Mouse (Mus musculus): ENCODE measurements around the gene Nav1. TPM values are rescaled to one million over a fixed set of nuclear protein-coding genes. Genes with fewer than 3 reads are reported as not detected.

The Nav1 gene
- polyA plus RNA-seq, 1 experiment from 2014 or later: 44.1 TPM

DNA sequence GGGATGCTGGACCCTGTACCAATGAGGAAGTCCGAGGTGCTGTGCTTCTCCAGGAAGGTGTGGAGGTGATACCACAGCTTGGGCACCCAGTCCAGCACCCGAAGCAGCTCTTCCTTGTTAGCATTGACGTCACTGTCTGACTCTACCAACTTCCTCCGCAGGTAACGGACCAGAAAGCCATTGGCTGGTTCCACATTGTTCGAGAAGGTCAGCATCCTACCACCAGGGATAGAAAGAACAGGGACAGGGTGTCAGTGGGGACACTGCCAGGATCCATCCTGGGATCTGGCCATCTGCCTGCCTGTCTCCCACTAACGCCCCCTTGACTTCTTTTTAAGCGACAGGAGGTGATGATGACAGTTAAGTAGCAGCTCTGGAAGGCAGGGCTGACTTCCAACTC is 157.2 kb downstream of the Nav1 start:
- Histone ChIP-seq H3K9me3 (replicated peaks) (no peaks in the 10 kb centered on the region), H3K4me2 (no peak overlapping the region), H3K9ac (replicated peaks) (no peak overlapping the region), H3K36me3 (peaks cover 74% of the 10 kb centered on the region), H3K27me3 (replicated peaks) (no peaks in the 10 kb centered on the region), H3K27ac (replicated peaks) (no peak overlapping the region), H3K4me1 (no peaks in the 10 kb centered on the region), H3K4me3 (replicated peaks) (no peak overlapping the region)
- 95% methylated on average over 8 of the region's 8 CpGs for WGBS
- ATAC-seq (ENCODE audit: low FRiP score): no peak

DNA sequence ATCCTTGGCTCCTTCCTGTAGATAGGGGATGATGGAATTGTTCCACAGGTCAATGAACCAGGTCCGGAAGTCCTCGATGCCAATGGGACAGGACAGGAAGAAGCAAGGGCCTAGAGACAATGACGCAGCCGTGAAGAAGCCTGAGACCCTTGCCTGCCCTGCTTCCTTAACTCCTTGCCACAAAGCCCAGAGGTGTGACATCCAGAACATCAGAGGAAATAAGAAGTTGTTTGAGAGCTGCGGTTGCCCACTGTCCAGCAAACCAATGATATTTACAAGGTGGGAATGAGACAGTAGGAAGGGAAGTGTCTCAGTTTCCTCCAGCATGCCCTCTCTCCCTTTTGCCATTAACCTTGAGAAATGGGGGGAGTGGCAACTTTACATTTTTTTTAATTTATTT is 158.2 kb downstream of the Nav1 start:
- Histone ChIP-seq H3K27me3 (replicated peaks) (no peaks in the 10 kb centered on the region), H3K4me2 (no peak overlapping the region), H3K9ac (replicated peaks) (no peak overlapping the region), H3K9me3 (replicated peaks) (no peaks in the 10 kb centered on the region), H3K4me3 (replicated peaks) (no peak overlapping the region), H3K4me1 (no peaks in the 10 kb centered on the region), H3K36me3 (peaks cover 71% of the 10 kb centered on the region), H3K27ac (replicated peaks) (no peak overlapping the region)
- no peak for ATAC-seq (ENCODE audit: low FRiP score)
- 98% methylated on average over 5 of the region's 5 CpGs for WGBS

- no peaks in the 10 kb centered on the region for H3K27me3 ChIP-seq (replicated peaks)
- H3K27ac ChIP-seq (replicated peaks): no peak overlapping the region
- H3K36me3 ChIP-seq: peaks cover 71% of the 10 kb centered on the region
- H3K4me3 ChIP-seq (replicated peaks): no peak overlapping the region
- H3K9me3 ChIP-seq (replicated peaks): no peaks in the 10 kb centered on the region
- 94% methylated on average over 12 of the region's 12 CpGs for WGBS
- no peak overlapping the region for H3K4me2 ChIP-seq
- no peaks in the 10 kb centered on the region for H3K4me1 ChIP-seq
- no peak for ATAC-seq (ENCODE audit: low FRiP score)
- no peak overlapping the region for H3K9ac ChIP-seq (replicated peaks)
These were observed 163.6 kb downstream of the Nav1 start for GRCm38 (mm10) chr1:135443506-135443905.

DNA sequence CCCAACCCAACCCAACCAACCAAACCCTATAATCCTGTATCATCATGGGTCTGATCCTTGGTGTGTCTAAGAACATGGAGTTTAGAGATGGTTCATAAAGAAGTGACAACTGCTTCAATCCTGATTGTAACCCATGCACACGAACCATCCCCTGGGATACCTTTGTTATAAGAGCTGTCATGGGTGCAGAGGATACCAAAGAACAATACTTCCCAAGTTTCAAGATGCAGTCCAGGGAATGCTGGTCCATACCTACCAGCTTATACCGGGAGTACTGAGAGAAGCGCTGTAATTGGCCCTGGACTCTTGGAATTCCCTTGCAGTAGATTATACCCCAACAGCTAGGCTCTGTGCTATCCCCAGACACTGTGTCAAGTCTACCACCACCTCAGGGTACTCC is 165.2 kb downstream of the Nav1 start:
- WGBS: 96% methylated on average over 3 of the region's 3 CpGs

GRCm38 (mm10) chr1:135440986-135441385 is 166.1 kb downstream of the Nav1 start:
- H3K9me3 ChIP-seq (replicated peaks): no peaks in the 10 kb centered on the region
- no peaks in the 10 kb centered on the region for H3K4me1 ChIP-seq
- no peak overlapping the region for H3K4me2 ChIP-seq
- WGBS: 91% methylated on average over 6 of the region's 6 CpGs
- ATAC-seq (ENCODE audit: low FRiP score): no peak
- H3K27me3 ChIP-seq (replicated peaks): no peaks in the 10 kb centered on the region
- H3K36me3 ChIP-seq: peaks cover 71% of the 10 kb centered on the region
- H3K27ac ChIP-seq (replicated peaks): no peak overlapping the region
- H3K4me3 ChIP-seq (replicated peaks): no peak overlapping the region
- no peak overlapping the region for H3K9ac ChIP-seq (replicated peaks)

More for the DNA sequence above, 165.2 kb downstream of the Nav1 start:
- Histone ChIP-seq H3K9me3 (replicated peaks) (no peaks in the 10 kb centered on the region), H3K27me3 (replicated peaks) (no peaks in the 10 kb centered on the region), H3K9ac (replicated peaks) (no peak overlapping the region), H3K4me3 (replicated peaks) (no peak overlapping the region), H3K27ac (replicated peaks) (no peak overlapping the region), H3K4me1 (no peaks in the 10 kb centered on the region), H3K36me3 (peaks cover 75% of the 10 kb centered on the region), H3K4me2 (no peak overlapping the region)
- ATAC-seq (ENCODE audit: low FRiP score): no peak

DNA sequence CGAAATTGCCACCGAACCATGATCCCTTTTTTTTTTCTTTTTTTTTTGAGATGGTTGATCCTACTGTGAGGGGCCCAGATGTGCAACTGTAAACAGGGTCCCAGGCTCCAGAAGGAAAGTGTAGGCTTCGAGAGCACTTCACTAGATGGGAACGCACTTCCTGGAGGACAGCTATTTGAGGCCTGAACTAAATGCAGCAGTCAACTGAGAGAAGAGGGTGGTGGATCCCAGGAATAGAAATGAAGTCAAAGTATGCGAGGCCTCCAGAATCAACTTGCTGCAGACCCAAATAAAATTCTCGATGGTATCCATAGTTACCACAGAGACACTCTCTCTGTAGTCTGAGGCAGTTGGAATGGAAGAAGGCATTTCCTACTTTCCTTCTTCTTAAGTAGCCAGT is 168.3 kb downstream of the Nav1 start:
- Histone ChIP-seq H3K27me3 (replicated peaks) (no peaks in the 10 kb centered on the region), H3K36me3 (peaks cover 57% of the 10 kb centered on the region), H3K4me2 (no peak overlapping the region), H3K4me3 (replicated peaks) (no peak overlapping the region), H3K9me3 (replicated peaks) (no peaks in the 10 kb centered on the region), H3K9ac (replicated peaks) (no peak overlapping the region), H3K4me1 (no peaks in the 10 kb centered on the region), H3K27ac (replicated peaks) (no peak overlapping the region)
- 85% methylated on average over 6 of the region's 6 CpGs for WGBS
- no peak for ATAC-seq (ENCODE audit: low FRiP score)

DNA sequence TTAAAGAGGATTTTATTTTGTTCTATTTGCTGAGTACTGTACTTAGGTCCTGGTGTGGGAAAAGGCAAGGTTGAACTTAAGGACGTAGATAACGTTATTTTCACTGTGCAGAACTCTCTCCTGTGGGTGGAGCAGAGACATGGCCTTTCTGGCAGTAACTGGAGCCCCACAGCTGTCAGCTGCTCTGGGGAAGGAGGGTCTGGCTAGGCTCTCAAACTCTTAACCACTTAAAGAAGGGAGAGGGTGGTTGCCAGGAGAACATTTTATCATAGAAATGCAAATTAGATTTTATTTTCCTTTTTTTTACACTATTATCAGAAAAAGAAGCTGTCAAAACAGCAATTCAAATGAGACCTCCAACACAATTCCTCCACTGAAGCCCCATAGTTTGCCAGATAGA is 171.3 kb downstream of the Nav1 start:
- no peak overlapping the region for H3K4me2 ChIP-seq
- H3K4me3 ChIP-seq (replicated peaks): no peak overlapping the region
- H3K9ac ChIP-seq (replicated peaks): no peak overlapping the region
- ATAC-seq (ENCODE audit: low FRiP score): no peak
- WGBS: 34% methylated on average over 2 of the region's 2 CpGs
- H3K36me3 ChIP-seq: peaks cover 28% of the 10 kb centered on the region
- no peak overlapping the region for H3K27ac ChIP-seq (replicated peaks)
- peaks cover 11% of the 10 kb centered on the region for H3K4me1 ChIP-seq
- no peaks in the 10 kb centered on the region for H3K9me3 ChIP-seq (replicated peaks)
- H3K27me3 ChIP-seq (replicated peaks): no peaks in the 10 kb centered on the region

- H3K36me3 ChIP-seq: peaks cover 13% of the 10 kb centered on the region; the same call in 1 of the 2 replicates
- no peaks in the 10 kb centered on the region for H3K9me3 ChIP-seq (replicated peaks)
- H3K4me2 ChIP-seq: peak overlapping the region; percentile 57
- ATAC-seq (ENCODE audit: low FRiP score): peak; percentile 69
- no peaks in the 10 kb centered on the region for H3K27me3 ChIP-seq (replicated peaks)
- peak overlapping the region; percentile 41 for H3K9ac ChIP-seq (replicated peaks)
- peak overlapping the region; percentile 95 for H3K27ac ChIP-seq (replicated peaks)
- peaks cover 42% of the 10 kb centered on the region for H3K4me1 ChIP-seq
- under 1% methylated on average over 14 of the region's 14 CpGs for WGBS
- H3K4me3 ChIP-seq (replicated peaks): peak overlapping the region; percentile 92
These were observed 176.5 kb downstream of the Nav1 start for GRCm38 (mm10) chr1:135430669-135431017.

- no peaks in the 10 kb centered on the region for H3K27me3 ChIP-seq (replicated peaks)
- peaks cover 42% of the 10 kb centered on the region for H3K4me1 ChIP-seq
- H3K4me2 ChIP-seq: peak within 1 kb of the TSS; percentile 57
- peak within 1 kb of the TSS; percentile 89 for H3K9ac ChIP-seq (replicated peaks)
- H3K27ac ChIP-seq (replicated peaks): peak within 1 kb of the TSS; percentile 95
- peak within 1 kb of the TSS; percentile 92 for H3K4me3 ChIP-seq (replicated peaks)
- under 1% methylated on average over 65 of the region's 65 CpGs for WGBS
- peak; percentile 96 for ATAC-seq (ENCODE audit: low FRiP score)
- H3K9me3 ChIP-seq (replicated peaks): no peaks in the 10 kb centered on the region
- H3K36me3 ChIP-seq: peaks cover 18% of the 10 kb centered on the region
These were observed 177.0 kb downstream of the Nav1 start, which contains the start of gene Ipo9 for GRCm38 (mm10) chr1:135429901-135430668. Gene Ipo9 (minus strand): TSS chr1:135430499.

GRCm38 (mm10) chr1:135427390-135427789 is 179.7 kb downstream of the Nav1 start:
- H3K9ac ChIP-seq (replicated peaks): no peak overlapping the region
- ATAC-seq (ENCODE audit: low FRiP score): no peak
- H3K4me3 ChIP-seq (replicated peaks): no peak overlapping the region
- H3K9me3 ChIP-seq (replicated peaks): no peaks in the 10 kb centered on the region
- 88% methylated on average over 6 of the region's 6 CpGs for WGBS
- peaks cover 39% of the 10 kb centered on the region for H3K36me3 ChIP-seq
- H3K27me3 ChIP-seq (replicated peaks): no peaks in the 10 kb centered on the region
- peaks cover 42% of the 10 kb centered on the region for H3K4me1 ChIP-seq
- H3K4me2 ChIP-seq: no peak overlapping the region
- no peak overlapping the region for H3K27ac ChIP-seq (replicated peaks)

DNA sequence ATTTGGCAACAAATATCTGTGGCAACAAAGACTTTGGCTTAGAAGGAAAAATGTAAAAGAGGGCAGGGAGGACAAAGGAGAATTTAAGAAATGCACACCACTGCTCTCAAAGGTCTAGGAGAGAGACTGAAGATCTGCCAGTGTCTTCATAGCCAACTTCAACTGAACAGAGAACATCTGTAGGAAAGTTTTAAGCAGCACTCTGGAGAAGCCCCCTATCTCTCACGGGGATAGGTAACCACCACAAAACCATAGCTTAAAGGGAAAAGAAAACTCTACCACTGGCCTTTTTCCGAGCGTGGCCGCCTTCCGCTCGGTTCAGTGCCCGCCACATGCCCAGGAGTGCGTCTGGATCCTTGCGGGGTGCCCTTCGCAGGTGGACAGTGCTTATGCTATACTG is 180.4 kb downstream of the Nav1 start:
- no peak overlapping the region for H3K9ac ChIP-seq (replicated peaks)
- H3K9me3 ChIP-seq (replicated peaks): no peaks in the 10 kb centered on the region
- no peak overlapping the region for H3K4me2 ChIP-seq
- ATAC-seq (ENCODE audit: low FRiP score): no peak
- H3K27ac ChIP-seq (replicated peaks): no peak overlapping the region; the same call in 1 of the 2 replicates
- WGBS: 96% methylated on average over 10 of the region's 10 CpGs
- H3K27me3 ChIP-seq (replicated peaks): no peaks in the 10 kb centered on the region
- H3K4me1 ChIP-seq: peaks cover 39% of the 10 kb centered on the region
- no peak overlapping the region for H3K4me3 ChIP-seq (replicated peaks)
- H3K36me3 ChIP-seq: peaks cover 40% of the 10 kb centered on the region

- peaks cover 13% of the 10 kb centered on the region for H3K4me1 ChIP-seq
- H3K4me2 ChIP-seq: no peak overlapping the region
- no peak for ATAC-seq (ENCODE audit: low FRiP score)
- H3K9ac ChIP-seq (replicated peaks): no peak overlapping the region
- H3K4me3 ChIP-seq (replicated peaks): no peak overlapping the region
- no peaks in the 10 kb centered on the region for H3K9me3 ChIP-seq (replicated peaks)
- H3K36me3 ChIP-seq: peaks cover 64% of the 10 kb centered on the region
- 97% methylated on average over 6 of the region's 6 CpGs for WGBS
- no peaks in the 10 kb centered on the region for H3K27me3 ChIP-seq (replicated peaks)
- no peak overlapping the region for H3K27ac ChIP-seq (replicated peaks)
These were observed 184.3 kb downstream of the Nav1 start for GRCm38 (mm10) chr1:135422772-135423171.
